In the genomic region with DNA sequence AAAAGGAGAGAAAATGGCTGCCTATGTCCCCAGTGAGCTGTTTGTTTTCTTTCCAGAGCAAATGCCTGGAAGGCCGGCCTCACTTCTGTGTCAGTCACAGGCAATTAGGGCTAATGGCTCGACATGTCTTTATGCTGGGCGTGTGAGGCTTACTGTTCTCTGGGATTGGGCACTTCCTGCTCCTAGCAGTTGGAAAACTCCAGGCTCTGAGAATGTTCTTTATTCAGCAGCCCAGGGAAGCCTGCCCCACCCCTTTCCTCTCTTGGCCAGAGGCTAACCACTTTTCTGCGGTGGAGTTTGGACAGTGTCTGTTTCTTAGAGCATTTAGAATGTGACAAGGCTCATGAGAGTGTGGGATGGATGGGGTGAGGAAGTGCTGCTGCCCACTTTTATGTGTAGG, we compare ENCODE assay signal across 9 mouse cellular contexts.
A peak's percentile ranks its signal among the peaks of the same experiment; 100 is the strongest.
DNase-seq lines count a peak whose midpoint lies in the region; ATAC-seq lines count a peak whose summit lies in the region.
"Had no signal": no experiment of that assay in that cellular context is flagged by ENCODE, and none has a peak within 500 bp of the region (broad histone marks: within the 10 kb centered on the region; RNA-seq: fewer than 3 reads in every experiment).

No protein-coding gene starts in this region.

- peak overlapping the region; percentile 71 for H3K27ac ChIP-seq in embryonic facial prominence, embryonic 12.5 days
- H3K27ac ChIP-seq in stomach, embryonic 14.5 days (ENCODE audit: low read length): no peak overlapping the region; the same call in 1 of the 2 replicates
- H3K27ac ChIP-seq: liver, embryonic 13.5 days had no signal

- peak; percentile 22 to 29 for DNase-seq in layer of hippocampus, postnatal 14 days (ENCODE audit: low spot score in 2 of 2)
- DNase-seq in layer of hippocampus, postnatal 36 days: no peak
- DNase-seq in heart, postnatal 10 days: peak; percentile 43 to 60
- DNase-seq in kidney, postnatal 4 days: peak; percentile 36 to 61
- no peak for DNase-seq in frontal cortex, adult 2 months (ENCODE audit: extremely low spot score in 1 of 2, low spot score in 1 of 2)
- no peak for DNase-seq in thymus, postnatal 14 days
- DNase-seq: liver, embryonic 13.5 days had no signal

- H3K9ac ChIP-seq in embryonic facial prominence, embryonic 12.5 days: no peak overlapping the region; the same call in 1 of the 2 replicates
- no peak overlapping the region for H3K9ac ChIP-seq in stomach, embryonic 14.5 days (replicated peaks; ENCODE audit: low read depth, low read length)
- H3K9ac ChIP-seq: liver, embryonic 13.5 days had no signal

- 6% methylated on average over 4 of the region's 4 CpGs for WGBS in embryonic facial prominence, embryonic 12.5 days
- 16% methylated on average over 4 of the region's 4 CpGs for WGBS in stomach, embryonic 14.5 days

- ATAC-seq in embryonic facial prominence, embryonic 12.5 days (ENCODE audit: insufficient number of reproducible peaks, insufficient read depth, low FRiP score, low TSS enrichment): no peak
- ATAC-seq in stomach, embryonic 14.5 days (ENCODE audit: insufficient number of reproducible peaks, insufficient read depth, low FRiP score, low read depth): peak; percentile 37; the same call in 1 of the 2 replicates

- H3K27me3 ChIP-seq in embryonic facial prominence, embryonic 12.5 days: no peaks in the 10 kb centered on the region
- H3K27me3 ChIP-seq in stomach, embryonic 14.5 days (ENCODE audit: control insufficient read depth, insufficient read depth, low read length): no peaks in the 10 kb centered on the region
- H3K27me3 ChIP-seq: liver, embryonic 13.5 days had no signal

- no peaks in the 10 kb centered on the region for H3K4me1 ChIP-seq in embryonic facial prominence, embryonic 12.5 days
- H3K4me1 ChIP-seq in stomach, embryonic 14.5 days (ENCODE audit: control insufficient read depth, insufficient read depth, low read length): no peaks in the 10 kb centered on the region
- H3K4me1 ChIP-seq: liver, embryonic 13.5 days had no signal

- H3K9me3 ChIP-seq in embryonic facial prominence, embryonic 12.5 days: no peaks in the 10 kb centered on the region
- no peaks in the 10 kb centered on the region for H3K9me3 ChIP-seq in stomach, embryonic 14.5 days (ENCODE audit: control insufficient read depth, low read depth, low read length)
- H3K9me3 ChIP-seq: liver, embryonic 13.5 days had no signal

- no peak overlapping the region for H3K4me2 ChIP-seq in embryonic facial prominence, embryonic 12.5 days (replicated peaks)
- no peak overlapping the region for H3K4me2 ChIP-seq in stomach, embryonic 14.5 days (replicated peaks; ENCODE audit: low read depth, low read length)
- H3K4me2 ChIP-seq: liver, embryonic 13.5 days had no signal

- H3K4me3 ChIP-seq in embryonic facial prominence, embryonic 12.5 days: no peak overlapping the region
- H3K4me3 ChIP-seq in stomach, embryonic 14.5 days (ENCODE audit: low read depth, low read length): no peak overlapping the region
- H3K4me3 ChIP-seq: liver, embryonic 13.5 days had no signal

- intact Hi-C loops in heart, postnatal 10 days (cut with DNase I): no loop called here

- peaks cover 4% of the 10 kb centered on the region; the same call in 1 of the 2 replicates for H3K36me3 ChIP-seq in embryonic facial prominence, embryonic 12.5 days
- peaks cover 8% of the 10 kb centered on the region; the same call in 1 of the 2 replicates for H3K36me3 ChIP-seq in stomach, embryonic 14.5 days (ENCODE audit: control insufficient read depth, insufficient read depth, low read length)

Comparison
In these comparisons a context has a peak if more than half of its experiments do, and no peak if none do; other contexts are left out.
1. DNase-seq: peak in layer of hippocampus, postnatal 14 days (2 of 2), heart, postnatal 10 days (2 of 2) and kidney, postnatal 4 days (2 of 2); none in layer of hippocampus, postnatal 36 days (0 of 2), frontal cortex, adult 2 months (0 of 2) and thymus, postnatal 14 days (single experiment).